Mouse (Mus musculus): ENCODE data around the gene Galnt6.

Galnt6 gene

GRCm38 (mm10) chr15:100685849-100686248, 43.3 kb downstream of the Galnt6 start:
- no peak for DNase-seq (ENCODE audit: low read depth in 2 of 2, low spot score in 2 of 2)

GRCm38 (mm10) chr15:100685255-100685654, 43.9 kb downstream of the Galnt6 start:
- DNase-seq (ENCODE audit: low read depth in 2 of 2, low spot score in 2 of 2) = no peak

- DNase-seq (ENCODE audit: low read depth in 2 of 2, low spot score in 2 of 2) = no peak
Observed at GRCm38 (mm10) chr15:100684450-100684849, 44.7 kb downstream of the Galnt6 start.

GRCm38 (mm10) chr15:100683041-100683440, 46.1 kb downstream of the Galnt6 start:
- peak; percentile 76 to 89 for DNase-seq (ENCODE audit: low read depth in 2 of 2, low spot score in 2 of 2)

GRCm38 (mm10) chr15:100681770-100682169, 47.4 kb downstream of the Galnt6 start:
- DNase-seq (ENCODE audit: low read depth in 2 of 2, low spot score in 2 of 2) = no peak

GRCm38 (mm10) chr15:100680381-100680780, 48.8 kb downstream of the Galnt6 start:
- DNase-seq (ENCODE audit: low read depth in 2 of 2, low spot score in 2 of 2) = no peak

- no peak for DNase-seq (ENCODE audit: low read depth in 2 of 2, low spot score in 2 of 2)
Observed at GRCm38 (mm10) chr15:100679005-100679404, 50.2 kb downstream of the Galnt6 start.

GRCm38 (mm10) chr15:100678581-100678980, 50.6 kb downstream of the Galnt6 start:
- DNase-seq (ENCODE audit: low read depth in 2 of 2, low spot score in 2 of 2) = no peak

- no peak for DNase-seq (ENCODE audit: low read depth in 2 of 2, low spot score in 2 of 2)
Observed at GRCm38 (mm10) chr15:100677675-100678074, 51.5 kb downstream of the Galnt6 start.

- DNase-seq (ENCODE audit: low read depth in 2 of 2, low spot score in 2 of 2) = no peak
Observed at GRCm38 (mm10) chr15:100676521-100676920, 52.7 kb downstream of the Galnt6 start.

GRCm38 (mm10) chr15:100675486-100675885, 53.7 kb downstream of the Galnt6 start:
- DNase-seq (ENCODE audit: low read depth in 2 of 2, low spot score in 2 of 2) = no peak

GRCm38 (mm10) chr15:100674566-100674965, 54.6 kb downstream of the Galnt6 start:
- no peak for DNase-seq (ENCODE audit: low read depth in 2 of 2, low spot score in 2 of 2)

- no peak for DNase-seq (ENCODE audit: low read depth in 2 of 2, low spot score in 2 of 2)
Observed at GRCm38 (mm10) chr15:100673585-100674391, 55.4 kb downstream of the Galnt6 start.

GRCm38 (mm10) chr15:100670833-100671232, 58.3 kb downstream of the Galnt6 start:
- no peak for DNase-seq (ENCODE audit: low read depth in 2 of 2, low spot score in 2 of 2)

GRCm38 (mm10) chr15:100670004-100670403, 59.2 kb downstream of the Galnt6 start:
- no peak for DNase-seq (ENCODE audit: low read depth in 2 of 2, low spot score in 2 of 2)

- DNase-seq (ENCODE audit: low read depth in 2 of 2, low spot score in 2 of 2) = peak; percentile 64 to 75
Observed at GRCm38 (mm10) chr15:100669337-100669736, 59.8 kb downstream of the Galnt6 start, which contains the start of gene Bin2. Gene Bin2, minus strand, starts transcription at chr15:100669553.

- DNase-seq (ENCODE audit: low read depth in 2 of 2, low spot score in 2 of 2) = peak; percentile 71 to 72
Observed at GRCm38 (mm10) chr15:100667871-100668545, 61.2 kb downstream of the Galnt6 start.

GRCm38 (mm10) chr15:100667420-100667819, 61.8 kb downstream of the Galnt6 start:
- no peak for DNase-seq (ENCODE audit: low read depth in 2 of 2, low spot score in 2 of 2)

GRCm38 (mm10) chr15:100666851-100667250, 62.3 kb downstream of the Galnt6 start:
- DNase-seq (ENCODE audit: low read depth in 2 of 2, low spot score in 2 of 2) = no peak

GRCm38 (mm10) chr15:100666219-100666696, 62.9 kb downstream of the Galnt6 start:
- no peak for DNase-seq (ENCODE audit: low read depth in 2 of 2, low spot score in 2 of 2)

- DNase-seq (ENCODE audit: low read depth in 2 of 2, low spot score in 2 of 2) = peak in 1 of 2 experiments; percentile 30
Observed at GRCm38 (mm10) chr15:100665411-100666218, 63.6 kb downstream of the Galnt6 start.

Data from CD8-positive naive resting alpha-beta T cell, adult 2 months (primary cell).